Mouse (Mus musculus) liver, postnatal 0 days (tissue): ENCODE measurements at regions not wholly inside any gene's neighbourhood (a gene's known extent, or its start where the extent isn't known, plus 50 kb on each side); places are given as distances from the start of the nearest gene placed in this dataset.

Source experiments
- CTCF ChIP-seq: sonication (generic); IDR thresholded peaks from 2 replicates; pipeline ENCODE4 v1.5.1; 2016; ENCODE audit warnings: antibody characterized with exemption, low read depth
- EP300 ChIP-seq: IDR thresholded peaks from 2 replicates; pipeline ENCODE4 v1.6.1; 2016; ENCODE audit warnings: antibody characterized with exemption, low read depth, mild to moderate bottlenecking

GRCm38 (mm10) chr16:39390626-39391025 is 498.2 kb downstream of the Igsf11 start:
- TF ChIP-seq CTCF (no peak), EP300 (no peak)
